8 mouse cellular contexts compared by ENCODE assay signal in the genomic region with DNA sequence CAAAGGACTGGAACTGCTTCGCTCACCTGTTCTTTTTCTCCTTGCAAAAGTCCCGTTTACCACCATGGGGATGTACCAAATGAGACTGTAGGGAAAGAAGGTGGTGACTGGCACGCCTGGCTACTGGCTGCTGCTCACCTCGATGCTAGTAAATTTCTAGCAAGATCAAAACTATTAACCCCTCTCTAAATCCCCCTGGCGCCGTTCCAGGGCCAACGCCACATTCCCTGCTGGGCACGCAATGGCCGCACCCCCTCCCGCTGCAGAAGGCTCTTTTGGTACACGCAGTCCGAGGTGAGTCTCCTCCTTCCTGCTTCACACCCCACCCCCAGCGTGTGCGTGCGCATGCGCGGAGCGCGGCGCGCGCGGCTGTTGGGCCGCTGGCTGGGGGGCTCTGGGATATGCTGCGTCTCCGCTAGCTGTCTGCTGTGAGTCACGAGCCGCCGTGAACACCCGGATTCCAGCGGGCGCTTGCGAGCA. TPM values are rescaled to one million over a fixed set of nuclear protein-coding genes. Genes with fewer than 3 reads are reported as not detected.
DNase-seq lines count a peak whose midpoint lies in the region; ATAC-seq and TF ChIP-seq lines count a peak whose summit lies in the region.

No protein-coding gene starts in this region.

- H3K36me3 ChIP-seq in G1E (replicated peaks): peaks cover 39% of the 10 kb centered on the region
- no peaks in the 10 kb centered on the region; the same call in 1 of the 2 replicates for H3K36me3 ChIP-seq in forebrain, embryonic 16.5 days (ENCODE audit: control insufficient read depth, insufficient read depth)
- H3K36me3 ChIP-seq in neural tube, embryonic 15.5 days: peaks cover 7% of the 10 kb centered on the region; the same call in 1 of the 2 replicates

- peak overlapping the region; percentile 80 for H3K9ac ChIP-seq in forebrain, embryonic 16.5 days (replicated peaks; ENCODE audit: low read depth, low read length)
- peak overlapping the region; percentile 71 for H3K9ac ChIP-seq in neural tube, embryonic 15.5 days (replicated peaks)

- TF ChIP-seq CTCF in G1E (IDR thresholded peaks at IDR 0.05; ENCODE audit: low read depth, low read length): no peak
- TF ChIP-seq CTCF in layer of hippocampus, adult 2 months (conservative IDR thresholded peaks at IDR 0.05): no peak
- no peak for TF ChIP-seq CTCF in lung, adult 2 months (IDR thresholded peaks at IDR 0.05; ENCODE audit: insufficient read depth, low read length)

- H3K4me3 ChIP-seq in G1E (ENCODE audit: low read depth, low read length): peak overlapping the region; percentile 75
- H3K4me3 ChIP-seq in forebrain, embryonic 16.5 days (replicated peaks; ENCODE audit: low read length): peak overlapping the region; percentile 67
- peak overlapping the region; percentile 71 for H3K4me3 ChIP-seq in layer of hippocampus, adult 2 months
- peak overlapping the region; percentile 88 for H3K4me3 ChIP-seq in lung, adult 2 months (replicated peaks; ENCODE audit: extremely low read depth, low read depth, low read length)
- H3K4me3 ChIP-seq in neural tube, embryonic 15.5 days (replicated peaks): peak overlapping the region; percentile 62

- no peaks in the 10 kb centered on the region for H3K27me3 ChIP-seq in G1E (ENCODE audit: insufficient read depth, low read length)
- H3K27me3 ChIP-seq in forebrain, embryonic 16.5 days (replicated peaks; ENCODE audit: control insufficient read depth, insufficient read depth, low read length): no peaks in the 10 kb centered on the region
- H3K27me3 ChIP-seq in neural tube, embryonic 15.5 days (replicated peaks): no peaks in the 10 kb centered on the region

- H3K27ac ChIP-seq in forebrain, embryonic 16.5 days (ENCODE audit: low read length): peak overlapping the region; percentile 88
- H3K27ac ChIP-seq in layer of hippocampus, adult 2 months: peak overlapping the region; percentile 95
- H3K27ac ChIP-seq in neural tube, embryonic 15.5 days (replicated peaks): peak overlapping the region; percentile 94

- peak; percentile 68 for DNase-seq in G1E (ENCODE audit: low spot score)
- peak; percentile 81 to 83 for DNase-seq in cerebellum, adult 18-20 months
- peak; percentile 79 to 86 for DNase-seq in heart, postnatal 36 days
- peak; percentile 79 to 80 for DNase-seq in layer of hippocampus, adult 2 months (ENCODE audit: low spot score in 2 of 2)
- DNase-seq in lung, adult 2 months: peak; percentile 77
- peak; percentile 86 for DNase-seq in testis, postnatal 10 days (ENCODE audit: low spot score)

- H3K9me3 ChIP-seq in G1E (replicated peaks): no peaks in the 10 kb centered on the region
- no peaks in the 10 kb centered on the region for H3K9me3 ChIP-seq in forebrain, embryonic 16.5 days (ENCODE audit: control insufficient read depth, low read length)
- no peaks in the 10 kb centered on the region for H3K9me3 ChIP-seq in neural tube, embryonic 15.5 days (replicated peaks)

- intact Hi-C loops in heart, postnatal 36 days (cut with DNase I): loop anchor here (2.0 to 10.0 kb wide), 3 partner anchors 15 to 167 kb away; a partner anchor contains a TSS

- 13% methylated on average over 17 of the region's 33 CpGs for WGBS in forebrain, embryonic 16.5 days
- WGBS in lung, adult 2 months: 18% methylated on average over 33 of the region's 33 CpGs
- WGBS in neural tube, embryonic 15.5 days: 27% methylated on average over 27 of the region's 33 CpGs

- peak; percentile 68; the same call in 1 of the 2 replicates for TF ChIP-seq POLR2A in lung, adult 2 months (IDR thresholded peaks at IDR 0.05; ENCODE audit: borderline replicate concordance, extremely low read depth, low read depth, low read length)

- ATAC-seq in G1E (ENCODE audit: extremely low read depth, insufficient number of reproducible peaks, low FRiP score, poor library complexity, severe bottlenecking): no peak; the same call in 1 of the 2 replicates
- ATAC-seq in forebrain, embryonic 16.5 days: peak; percentile 91
- ATAC-seq in neural tube, embryonic 15.5 days (ENCODE audit: low FRiP score): peak; percentile 92

- peak overlapping the region; percentile 61 for H3K4me2 ChIP-seq in forebrain, embryonic 16.5 days (ENCODE audit: low read length)
- peak overlapping the region; percentile 64 for H3K4me2 ChIP-seq in neural tube, embryonic 15.5 days

- H3K4me1 ChIP-seq in G1E (ENCODE audit: insufficient read depth, low read depth, low read length): peaks cover 26% of the 10 kb centered on the region
- H3K4me1 ChIP-seq in forebrain, embryonic 16.5 days (replicated peaks; ENCODE audit: control insufficient read depth, insufficient read depth, low read length): peaks cover 16% of the 10 kb centered on the region
- peaks cover 8% of the 10 kb centered on the region; the same call in 1 of the 2 replicates for H3K4me1 ChIP-seq in lung, adult 2 months (ENCODE audit: control insufficient read depth, insufficient read depth, low read length)
- peaks cover 19% of the 10 kb centered on the region for H3K4me1 ChIP-seq in neural tube, embryonic 15.5 days

RNA-seq across cellular contexts. Expression of a gene that starts 0.4 kb away (rescaled TPM):
- total RNA-seq in G1E (2014; fragmentation: Nextera tagmentation) (130 TPM in 2 replicates), G1E (2017) (34.9 and 36.4 TPM in 2 replicates)
- 67.0 and 73.3 TPM in 2 replicates for polyA plus RNA-seq in G1E (2012)
- polyA plus RNA-seq in forebrain, embryonic 16.5 days (2015; fragmentation: Nextera tagmentation; extraction: Ambion mirVana): 132 and 137 TPM in 2 replicates
- 100 to 1,000 TPM; 128 to 142 TPM for total RNA-seq in heart, postnatal 36 days (2021)
- total RNA-seq in layer of hippocampus, adult 2 months (2021): 100 to 1,000 TPM; 195 to 200 TPM
- 138 and 154 TPM in 2 replicates for polyA plus RNA-seq in lung, adult 2 months (2012; rRNA removed)
- 154 and 167 TPM in 2 replicates for polyA plus RNA-seq in neural tube, embryonic 15.5 days (2015; fragmentation: Nextera tagmentation; extraction: Ambion mirVana)

RNA-seq across cellular contexts. Expression of a gene that starts 15.6 kb away (rescaled TPM):
- total RNA-seq in G1E (2014; fragmentation: Nextera tagmentation) (84.4 and 90.8 TPM in 2 replicates), G1E (2017) (34.3 and 34.6 TPM in 2 replicates)
- polyA plus RNA-seq in G1E (2012): 16.7 and 18.8 TPM in 2 replicates
- 89.7 and 98.0 TPM in 2 replicates for polyA plus RNA-seq in forebrain, embryonic 16.5 days (2015; fragmentation: Nextera tagmentation; extraction: Ambion mirVana)
- 1 to 10 TPM; 4.3 to 7.9 TPM for total RNA-seq in heart, postnatal 36 days (2021)
- total RNA-seq in layer of hippocampus, adult 2 months (2021): 100 to 1,000 TPM; 114 to 122 TPM
- polyA plus RNA-seq in lung, adult 2 months (2012; rRNA removed): 10.9 and 13.8 TPM in 2 replicates
- polyA plus RNA-seq in neural tube, embryonic 15.5 days (2015; fragmentation: Nextera tagmentation; extraction: Ambion mirVana): 83.8 and 84.9 TPM in 2 replicates

RNA-seq across cellular contexts. Expression of a gene that starts 30.0 kb away (rescaled TPM):
- total RNA-seq in G1E (2014; fragmentation: Nextera tagmentation) (310 and 322 TPM in 2 replicates), G1E (2017) (169 and 194 TPM in 2 replicates)
- polyA plus RNA-seq in G1E (2012): 172 and 189 TPM in 2 replicates
- 436 and 446 TPM in 2 replicates for polyA plus RNA-seq in forebrain, embryonic 16.5 days (2015; fragmentation: Nextera tagmentation; extraction: Ambion mirVana)
- 100 to 1,000 TPM; 220 to 228 TPM for total RNA-seq in heart, postnatal 36 days (2021)
- 100 to 1,000 TPM; 345 to 375 TPM for total RNA-seq in layer of hippocampus, adult 2 months (2021)
- 199 and 241 TPM in 2 replicates for polyA plus RNA-seq in lung, adult 2 months (2012; rRNA removed)
- polyA plus RNA-seq in neural tube, embryonic 15.5 days (2015; fragmentation: Nextera tagmentation; extraction: Ambion mirVana): 314 and 341 TPM in 2 replicates
